Mouse (Mus musculus) cerebellum, adult 2 months (tissue): Measurements from ENCODE around the gene Nrxn3.

Experiments
- CTCF ChIP-seq: fragments of 200-500 bp; IDR thresholded peaks from 2 replicates; pipeline ENCODE4 v1.5.1; 2011; ENCODE audit warnings: low read depth, mild to moderate bottlenecking, control low read depth, low read length, moderate library complexity, borderline replicate concordance; ENCODE audit not compliant: insufficient read depth
- POLR2A ChIP-seq: fragments of 200-500 bp; IDR thresholded peaks from 2 replicates; pipeline ENCODE4 v1.6.1; 2011; ENCODE audit warnings: low read length, control low read depth, borderline replicate concordance; ENCODE audit not compliant: insufficient read depth

DNA sequence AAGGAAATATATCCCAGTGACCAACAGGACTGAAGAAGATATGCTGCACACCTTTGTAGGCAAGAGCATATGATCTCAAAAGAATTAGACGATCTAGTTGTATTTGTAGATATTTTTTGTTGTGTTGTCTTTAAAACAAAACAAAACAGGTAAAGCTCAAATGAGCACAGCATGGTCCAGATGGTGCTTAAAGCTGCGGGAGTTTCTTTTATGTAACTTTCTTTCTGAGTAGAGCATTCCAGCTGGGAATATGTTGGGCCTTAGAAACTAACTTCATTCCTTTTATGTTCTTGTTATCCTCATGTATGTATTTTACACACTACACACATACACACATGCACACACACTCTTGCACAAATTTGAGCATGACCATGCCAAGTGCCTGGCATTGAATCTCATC lies 1545.4 kb downstream of the Nrxn3 start:
- TF ChIP-seq CTCF (no peak), POLR2A (no peak)
